Mouse (Mus musculus): Measurements from ENCODE around the gene Fmo5.

GRCm38 (mm10) chr3:97629941-97630340, 1.3 kb downstream of the Fmo5 start:
- TF ChIP-seq POLR2A (IDR thresholded peaks at IDR 0.05; ENCODE audit: borderline replicate concordance, control insufficient read depth, low read depth, low read length), result no peak
- TF ChIP-seq CTCF (IDR thresholded peaks at IDR 0.05; ENCODE audit: control insufficient read depth, insufficient read depth, low read length), result no peak

Data from bone marrow, adult 2 months (tissue).